Mouse (Mus musculus): ENCODE results near the gene Spint4. TPM values are rescaled to one million over a fixed set of nuclear protein-coding genes. Genes with fewer than 3 reads are reported as not detected.

Gene Spint4
- polyA plus RNA-seq, 1 experiment from 2014 or later: not detected

DNA sequence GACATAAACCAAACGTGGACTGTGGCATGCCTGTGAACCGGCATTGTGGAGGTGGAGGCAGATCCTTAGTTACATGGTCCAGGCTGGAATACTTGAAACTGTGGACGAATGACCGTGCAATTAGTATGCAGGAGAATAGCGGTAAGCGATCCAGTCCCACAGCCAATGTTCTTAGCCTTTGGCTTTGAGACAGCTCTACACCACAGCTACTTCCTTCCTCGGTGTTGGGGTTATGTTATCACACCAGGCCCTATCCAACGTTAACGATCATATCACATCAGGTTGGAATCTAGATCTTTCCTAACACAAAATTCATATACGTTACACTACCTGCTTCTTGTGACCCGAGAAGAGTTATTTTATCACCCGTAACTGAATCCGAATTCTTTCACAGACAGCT lies 46.7 kb downstream of the Spint4 start:
- H3K4me2 ChIP-seq (replicated peaks): peak overlapping the region; percentile 96
- peaks cover 13% of the 10 kb centered on the region for H3K4me1 ChIP-seq (replicated peaks; ENCODE audit: control insufficient read depth, insufficient read depth, low read length)
- ATAC-seq (ENCODE audit: low FRiP score) (no peak), DNase-seq (ENCODE audit: low spot score) (no peak)
- whole genome bisulfite sequencing: 71% methylated on average over 13 of the region's 13 CpGs
- H3K27ac ChIP-seq: no peak overlapping the region
- H3K9ac ChIP-seq: peak overlapping the region; percentile 91; the same call in 1 of the 2 replicates
- H3K27me3 ChIP-seq (ENCODE audit: control insufficient read depth, insufficient read depth, low read length): no peaks in the 10 kb centered on the region
- peaks cover 16% of the 10 kb centered on the region for H3K36me3 ChIP-seq (replicated peaks; ENCODE audit: control insufficient read depth, insufficient read depth)
- H3K9me3 ChIP-seq (ENCODE audit: control insufficient read depth, low read length): no peaks in the 10 kb centered on the region
- H3K4me3 ChIP-seq (replicated peaks; ENCODE audit: low read length): peak overlapping the region; percentile 92

DNA sequence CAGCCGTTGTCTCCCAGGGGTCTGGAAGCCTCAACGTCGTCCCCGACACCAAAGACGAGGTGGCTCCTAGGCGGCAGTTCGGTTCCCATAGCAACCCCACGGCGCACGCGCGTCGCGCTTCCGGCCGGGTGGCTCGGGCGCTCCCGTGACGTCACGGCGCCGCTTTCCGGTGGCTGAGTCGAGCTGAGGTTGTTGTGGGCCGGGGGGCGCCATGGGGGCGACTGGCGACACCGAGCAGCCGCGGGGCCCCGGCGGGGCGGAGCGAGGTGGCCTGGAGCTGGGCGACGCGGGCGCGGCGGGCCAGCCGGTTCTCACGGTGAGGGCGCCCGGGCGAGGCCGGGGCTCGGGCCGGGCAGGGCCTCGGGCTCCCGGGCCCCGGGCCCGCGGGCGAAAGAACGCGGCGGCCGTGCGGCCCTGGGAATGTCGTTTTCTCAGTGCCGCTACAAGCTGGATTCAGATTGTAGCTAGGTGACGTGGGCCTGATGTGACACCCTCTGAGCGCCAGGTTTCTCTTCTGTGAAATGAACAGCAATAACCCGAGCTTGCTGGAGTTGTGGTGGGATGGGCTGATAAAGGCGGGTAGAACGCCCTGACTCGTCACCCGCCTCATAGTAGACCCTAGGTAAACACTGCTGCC lies 47.7 kb downstream of the Spint4 start, which contains the start of the genes Wfdc3 and Dnttip1:
Wfdc3 (minus strand) TSS at position 89 of the 637 bp plus-strand sequence.
Dnttip1 (plus strand) TSS at position 141 of the 637 bp plus-strand sequence.
- H3K4me2 ChIP-seq (replicated peaks): peak within 1 kb of the TSS; percentile 96
- peaks cover 26% of the 10 kb centered on the region for H3K36me3 ChIP-seq (replicated peaks; ENCODE audit: control insufficient read depth, insufficient read depth)
- peaks cover 13% of the 10 kb centered on the region for H3K4me1 ChIP-seq (replicated peaks; ENCODE audit: control insufficient read depth, insufficient read depth, low read length)
- ATAC-seq (ENCODE audit: low FRiP score): peak; percentile 89
- under 1% methylated on average over 68 of the region's 70 CpGs for WGBS
- peak; percentile 98 for DNase-seq (ENCODE audit: low spot score)
- H3K27me3 ChIP-seq (ENCODE audit: control insufficient read depth, insufficient read depth, low read length): no peaks in the 10 kb centered on the region
- H3K9me3 ChIP-seq (ENCODE audit: control insufficient read depth, low read length): no peaks in the 10 kb centered on the region
- peak within 1 kb of the TSS; percentile 76 for H3K27ac ChIP-seq
- H3K4me3 ChIP-seq (replicated peaks; ENCODE audit: low read length): peak within 1 kb of the TSS; percentile 92
- peak within 1 kb of the TSS; percentile 91 for H3K9ac ChIP-seq

DNA sequence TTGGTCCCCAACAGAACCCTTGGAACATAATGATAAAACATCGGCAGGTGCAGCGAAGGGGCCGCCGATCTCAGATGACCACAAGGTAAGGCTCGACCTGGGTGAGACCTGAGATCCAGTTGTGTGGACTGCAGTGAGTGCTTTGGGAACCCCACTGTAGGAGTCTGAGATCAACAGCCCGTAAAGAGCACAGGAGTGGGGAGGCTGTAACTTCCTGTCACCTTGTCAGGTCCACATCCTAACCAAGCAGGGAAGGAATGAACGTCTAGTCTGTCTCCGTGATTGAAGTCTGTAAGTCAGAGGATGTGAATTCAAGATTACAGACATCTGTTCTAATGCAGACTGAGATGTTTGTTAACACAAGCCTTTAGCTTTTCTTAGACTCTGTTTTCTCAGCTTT lies 48.4 kb downstream of the Spint4 start:
- ATAC-seq (ENCODE audit: low FRiP score) (no peak), DNase-seq (ENCODE audit: low spot score) (no peak)
- H3K9ac ChIP-seq: peak overlapping the region; percentile 91
- 65% methylated on average over 8 of the region's 8 CpGs for WGBS
- H3K4me2 ChIP-seq (replicated peaks): peak overlapping the region; percentile 96
- peaks cover 32% of the 10 kb centered on the region for H3K36me3 ChIP-seq (replicated peaks; ENCODE audit: control insufficient read depth, insufficient read depth)
- H3K27me3 ChIP-seq (ENCODE audit: control insufficient read depth, insufficient read depth, low read length): no peaks in the 10 kb centered on the region
- peaks cover 13% of the 10 kb centered on the region for H3K4me1 ChIP-seq (replicated peaks; ENCODE audit: control insufficient read depth, insufficient read depth, low read length)
- H3K9me3 ChIP-seq (ENCODE audit: control insufficient read depth, low read length): no peaks in the 10 kb centered on the region
- H3K4me3 ChIP-seq (replicated peaks; ENCODE audit: low read length): peak overlapping the region; percentile 92
- H3K27ac ChIP-seq: no peak overlapping the region

DNA sequence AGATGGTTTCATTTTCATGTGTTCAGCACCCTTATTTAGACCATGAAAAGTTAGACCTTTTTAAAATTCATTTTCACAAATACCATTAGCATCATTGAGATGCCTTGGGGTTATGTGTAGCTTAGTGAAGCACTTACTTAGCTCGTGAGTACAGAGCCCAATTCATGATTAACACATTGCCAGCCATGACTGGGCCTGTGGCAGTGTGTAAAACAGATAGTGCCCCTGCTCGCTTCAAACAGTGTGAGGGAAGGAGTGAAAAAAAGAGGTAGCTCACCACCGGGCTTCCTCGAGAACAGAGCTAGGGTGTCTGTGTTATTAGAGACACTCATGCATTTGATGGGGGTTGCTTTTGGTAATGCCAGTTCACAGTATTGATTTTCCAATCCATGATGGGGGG lies 49.9 kb downstream of the Spint4 start:
- WGBS: 87% methylated on average over 4 of the region's 4 CpGs
- Histone ChIP-seq H3K4me2 (replicated peaks) (no peak overlapping the region), H3K27ac (no peak overlapping the region), H3K36me3 (replicated peaks; ENCODE audit: control insufficient read depth, insufficient read depth) (peaks cover 47% of the 10 kb centered on the region), H3K4me3 (replicated peaks; ENCODE audit: low read length) (no peak overlapping the region), H3K9me3 (ENCODE audit: control insufficient read depth, low read length) (no peaks in the 10 kb centered on the region), H3K27me3 (ENCODE audit: control insufficient read depth, insufficient read depth, low read length) (no peaks in the 10 kb centered on the region), H3K9ac (no peak overlapping the region), H3K4me1 (replicated peaks; ENCODE audit: control insufficient read depth, insufficient read depth, low read length) (peaks cover 13% of the 10 kb centered on the region)
- DNase-seq (ENCODE audit: low spot score): no peak
- ATAC-seq (ENCODE audit: low FRiP score): no peak

DNA sequence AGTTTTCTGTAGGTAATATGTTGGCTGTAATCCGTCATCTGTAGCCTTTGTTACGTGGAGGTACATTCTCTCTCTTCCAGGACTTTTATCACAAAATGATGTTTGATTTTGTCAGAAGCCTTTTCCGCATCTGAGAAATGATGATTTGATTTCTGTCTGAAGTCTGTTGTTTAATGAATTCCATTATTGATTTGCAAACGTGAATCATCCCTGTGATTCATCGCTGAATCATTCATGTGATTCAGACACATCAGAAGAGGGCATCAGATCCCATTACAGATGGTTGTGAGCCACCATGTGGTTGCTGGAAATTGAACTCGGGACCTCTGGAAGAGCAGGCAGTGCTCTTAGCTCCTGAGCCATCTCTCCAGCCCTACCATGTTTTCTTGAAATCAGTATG lies 50.7 kb downstream of the Spint4 start:
- H3K36me3 ChIP-seq (replicated peaks; ENCODE audit: control insufficient read depth, insufficient read depth): peaks cover 54% of the 10 kb centered on the region
- H3K27ac ChIP-seq: no peak overlapping the region
- H3K27me3 ChIP-seq (ENCODE audit: control insufficient read depth, insufficient read depth, low read length): no peaks in the 10 kb centered on the region
- H3K9me3 ChIP-seq (ENCODE audit: control insufficient read depth, low read length): no peaks in the 10 kb centered on the region
- 87% methylated on average over 6 of the region's 6 CpGs for WGBS
- H3K9ac ChIP-seq: no peak overlapping the region
- peaks cover 13% of the 10 kb centered on the region for H3K4me1 ChIP-seq (replicated peaks; ENCODE audit: control insufficient read depth, insufficient read depth, low read length)
- no peak overlapping the region for H3K4me2 ChIP-seq (replicated peaks)
- H3K4me3 ChIP-seq (replicated peaks; ENCODE audit: low read length): no peak overlapping the region
- DNase-seq (ENCODE audit: low spot score): no peak
- ATAC-seq (ENCODE audit: low FRiP score): no peak

Other genes with a start within 250 kb of the Spint4 start
- 87.1 and 92.6 TPM in 2 replicates for gene Sys1, start 241.5 kb upstream of the Spint4 start, polyA plus RNA-seq (2014; fragmentation: Nextera tagmentation; extraction: Ambion mirVana)
- gene Gm20458, start 237.5 kb upstream of the Spint4 start, polyA plus RNA-seq (2014; fragmentation: Nextera tagmentation; extraction: Ambion mirVana): 8.6 and 10.0 TPM in 2 replicates
- 0.28 TPM in 1 of 2 replicates, not detected in the other for gene Trp53tg5, start 224.8 kb upstream of the Spint4 start, polyA plus RNA-seq (2014; fragmentation: Nextera tagmentation; extraction: Ambion mirVana)
- gene Dbndd2, start 212.4 kb upstream of the Spint4 start, polyA plus RNA-seq (2014; fragmentation: Nextera tagmentation; extraction: Ambion mirVana): 13.8 and 14.4 TPM in 2 replicates
- gene Pigt, start 201.0 kb upstream of the Spint4 start, polyA plus RNA-seq (2014; fragmentation: Nextera tagmentation; extraction: Ambion mirVana): 109 and 110 TPM in 2 replicates
- 2.4 and 4.0 TPM in 2 replicates for gene Wfdc2, start 136.1 kb upstream of the Spint4 start, polyA plus RNA-seq (2014; fragmentation: Nextera tagmentation; extraction: Ambion mirVana)
- gene Spint3, start 125.0 kb upstream of the Spint4 start, polyA plus RNA-seq (2014; fragmentation: Nextera tagmentation; extraction: Ambion mirVana): not detected in 2 replicates
- gene Wfdc6a, start 113.1 kb upstream of the Spint4 start, polyA plus RNA-seq (2014; fragmentation: Nextera tagmentation; extraction: Ambion mirVana): 0.25 TPM in 1 of 2 replicates, not detected in the other
- gene Eppin, start 104.9 kb upstream of the Spint4 start, polyA plus RNA-seq (2014; fragmentation: Nextera tagmentation; extraction: Ambion mirVana): not detected in 2 replicates
- gene Wfdc6b, start 85.0 kb upstream of the Spint4 start, polyA plus RNA-seq (2014; fragmentation: Nextera tagmentation; extraction: Ambion mirVana): not detected in 2 replicates
- not detected in 2 replicates for gene Wfdc8, start 84.9 kb upstream of the Spint4 start, polyA plus RNA-seq (2014; fragmentation: Nextera tagmentation; extraction: Ambion mirVana)
- not detected in 2 replicates for gene Wfdc16, start 59.7 kb upstream of the Spint4 start, polyA plus RNA-seq (2014; fragmentation: Nextera tagmentation; extraction: Ambion mirVana)
- gene Wfdc10, start 42.5 kb upstream of the Spint4 start, polyA plus RNA-seq (2014; fragmentation: Nextera tagmentation; extraction: Ambion mirVana): not detected in 2 replicates
- gene Wfdc9, start 41.9 kb upstream of the Spint4 start, polyA plus RNA-seq (2014; fragmentation: Nextera tagmentation; extraction: Ambion mirVana): not detected in 2 replicates
- not detected in 2 replicates for gene Wfdc11, start 24.4 kb upstream of the Spint4 start, polyA plus RNA-seq (2014; fragmentation: Nextera tagmentation; extraction: Ambion mirVana)
- gene Wfdc13, start 13.4 kb upstream of the Spint4 start, polyA plus RNA-seq (2014; fragmentation: Nextera tagmentation; extraction: Ambion mirVana): 0.26 TPM in 1 of 2 replicates, not detected in the other
- not detected in 2 replicates for gene Spint5, start 16.8 kb downstream of the Spint4 start, polyA plus RNA-seq (2014; fragmentation: Nextera tagmentation; extraction: Ambion mirVana)
- gene Wfdc3, start 47.4 kb downstream of the Spint4 start, polyA plus RNA-seq (2014; fragmentation: Nextera tagmentation; extraction: Ambion mirVana): 0.78 and 1.4 TPM in 2 replicates
- gene Dnttip1, start 47.5 kb downstream of the Spint4 start, polyA plus RNA-seq (2014; fragmentation: Nextera tagmentation; extraction: Ambion mirVana): 46.6 and 50.3 TPM in 2 replicates
- 59.4 and 67.9 TPM in 2 replicates for gene Ube2c, start 71.4 kb downstream of the Spint4 start, polyA plus RNA-seq (2014; fragmentation: Nextera tagmentation; extraction: Ambion mirVana)
- 0.39 TPM in 1 of 2 replicates, not detected in the other for gene Tnnc2, start 81.5 kb downstream of the Spint4 start, polyA plus RNA-seq (2014; fragmentation: Nextera tagmentation; extraction: Ambion mirVana)
- 33.3 and 40.8 TPM in 2 replicates for gene Snx21, start 87.3 kb downstream of the Spint4 start, polyA plus RNA-seq (2014; fragmentation: Nextera tagmentation; extraction: Ambion mirVana)
- 18.3 and 20.8 TPM in 2 replicates for gene Acot8, start 106.4 kb downstream of the Spint4 start, polyA plus RNA-seq (2014; fragmentation: Nextera tagmentation; extraction: Ambion mirVana)
- gene Zswim3, start 106.6 kb downstream of the Spint4 start, polyA plus RNA-seq (2014; fragmentation: Nextera tagmentation; extraction: Ambion mirVana): 16.4 and 17.0 TPM in 2 replicates
- gene Zswim1, start 124.2 kb downstream of the Spint4 start, polyA plus RNA-seq (2014; fragmentation: Nextera tagmentation; extraction: Ambion mirVana): 25.7 and 26.7 TPM in 2 replicates
- gene Spata25, start 130.0 kb downstream of the Spint4 start, polyA plus RNA-seq (2014; fragmentation: Nextera tagmentation; extraction: Ambion mirVana): not detected in 2 replicates
- 85.9 and 89.6 TPM in 2 replicates for gene Ctsa, start 134.4 kb downstream of the Spint4 start, polyA plus RNA-seq (2014; fragmentation: Nextera tagmentation; extraction: Ambion mirVana)
- 5.8 and 7.9 TPM in 2 replicates for gene Neurl2, start 135.0 kb downstream of the Spint4 start, polyA plus RNA-seq (2014; fragmentation: Nextera tagmentation; extraction: Ambion mirVana)
- 148 and 167 TPM in 2 replicates for gene Pltp, start 159.2 kb downstream of the Spint4 start, polyA plus RNA-seq (2014; fragmentation: Nextera tagmentation; extraction: Ambion mirVana)
- 72.9 and 74.7 TPM in 2 replicates for gene Pcif1, start 180.8 kb downstream of the Spint4 start, polyA plus RNA-seq (2014; fragmentation: Nextera tagmentation; extraction: Ambion mirVana)
- gene Zfp335, start 213.3 kb downstream of the Spint4 start, polyA plus RNA-seq (2014; fragmentation: Nextera tagmentation; extraction: Ambion mirVana): 14.6 and 15.4 TPM in 2 replicates
- 28.8 and 33.2 TPM in 2 replicates for gene Mmp9, start 242.3 kb downstream of the Spint4 start, polyA plus RNA-seq (2014; fragmentation: Nextera tagmentation; extraction: Ambion mirVana)